Mouse (Mus musculus) hindbrain, embryonic 15.5 days (tissue): ENCODE measurements around the gene Ciz1. TPM values are rescaled to one million over a fixed set of nuclear protein-coding genes. Genes with fewer than 3 reads are reported as not detected.

Source experiments
- ATAC-seq: fragments of 200-750 bp; cut with Nextera tagmentation; 2 replicates; pipeline ENCODE4 v1.8.0; 2017; ENCODE audit warnings: low read depth, moderate number of reproducible peaks, moderate TSS enrichment; ENCODE audit not compliant: low FRiP score
- H3K27ac ChIP-seq: fragments of 300-500 bp; sonication (generic); replicated peaks from 2 replicates; pipeline ENCODE4 v1.5.1; 2015; ENCODE audit warnings: mild to moderate bottlenecking, inconsistent platforms
- H3K27me3 ChIP-seq: fragments of 300-500 bp; sonication (generic); 2 replicates; pipeline ENCODE4 v1.6.1; 2015; ENCODE audit warnings: control low read depth, inconsistent platforms
- H3K36me3 ChIP-seq: fragments of 300-500 bp; sonication (generic); 2 replicates; pipeline ENCODE4 v1.6.1; 2015; ENCODE audit warnings: control low read depth, inconsistent platforms
- H3K4me1 ChIP-seq: fragments of 300-500 bp; sonication (generic); replicated peaks from 2 replicates; pipeline ENCODE4 v1.6.1; 2015; ENCODE audit warnings: control low read depth, inconsistent platforms
- H3K4me2 ChIP-seq: fragments of 300-500 bp; sonication (generic); 2 replicates; pipeline ENCODE4 v1.6.1; 2015; ENCODE audit warnings: moderate library complexity, mild to moderate bottlenecking, inconsistent platforms
- H3K4me3 ChIP-seq: fragments of 300-500 bp; sonication (generic); 2 replicates; pipeline ENCODE4 v1.5.1; 2015; ENCODE audit warnings: mild to moderate bottlenecking, inconsistent platforms
- H3K9ac ChIP-seq: fragments of 300-500 bp; sonication (generic); 2 replicates; pipeline ENCODE4 v1.6.1; 2015; ENCODE audit warnings: inconsistent platforms
- H3K9me3 ChIP-seq: fragments of 300-500 bp; sonication (generic); 2 replicates; pipeline ENCODE4 v1.6.1; 2016; ENCODE audit warnings: control low read depth, inconsistent platforms
- WGBS: fragments of 180-500 bp; shearing (Covaris S2); methylation state at CpG from one replicate; pipeline ENCODE4 v1.1.7; 2015; 5-methylcytosine and 5-hydroxymethylcytosine counted together
- polyA plus RNA-seq: library from polyadenylated mRNA; unstranded; fragments of >200 nt; fragmentation: Nextera tagmentation; extraction: Ambion mirVana; gene quantifications from 2 replicates; pipeline ENCODE4 v1.2.1, GENCODE M21; 2015

Ciz1 gene
- polyA plus RNA-seq, 1 experiment from 2014 or later: 60.7 TPM

DNA sequence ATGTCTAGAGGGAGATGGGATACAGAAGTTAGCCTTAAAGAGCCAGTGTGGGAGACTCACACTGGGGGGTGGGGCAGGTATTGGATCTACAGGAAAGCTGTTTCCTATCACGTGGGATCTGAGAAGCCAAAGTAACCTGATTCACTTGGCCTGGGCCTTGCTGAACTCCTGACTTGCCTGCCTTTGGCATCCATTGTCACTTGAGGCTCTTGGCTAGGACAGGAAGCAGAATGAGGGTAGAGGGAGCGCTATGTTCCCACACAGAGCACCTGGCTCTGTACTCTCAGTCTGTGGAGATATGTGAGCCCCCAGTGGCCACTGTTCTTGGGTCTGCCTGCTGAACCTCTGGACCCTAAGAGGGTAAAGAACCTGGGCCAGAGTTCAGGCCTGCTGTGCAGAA lies 64.4 kb downstream of the Ciz1 start:
- 91% methylated on average over 2 of the region's 2 CpGs for WGBS
- no peak for ATAC-seq
- H3K4me3 ChIP-seq: no peak overlapping the region
- H3K36me3 ChIP-seq: peaks cover 62% of the 10 kb centered on the region
- H3K27me3 ChIP-seq: no peaks in the 10 kb centered on the region
- H3K9me3 ChIP-seq: no peaks in the 10 kb centered on the region
- no peak overlapping the region for H3K27ac ChIP-seq
- H3K4me1 ChIP-seq: no peaks in the 10 kb centered on the region; the same call in 1 of the 2 replicates
- no peak overlapping the region for H3K4me2 ChIP-seq
- H3K9ac ChIP-seq: no peak overlapping the region

DNA sequence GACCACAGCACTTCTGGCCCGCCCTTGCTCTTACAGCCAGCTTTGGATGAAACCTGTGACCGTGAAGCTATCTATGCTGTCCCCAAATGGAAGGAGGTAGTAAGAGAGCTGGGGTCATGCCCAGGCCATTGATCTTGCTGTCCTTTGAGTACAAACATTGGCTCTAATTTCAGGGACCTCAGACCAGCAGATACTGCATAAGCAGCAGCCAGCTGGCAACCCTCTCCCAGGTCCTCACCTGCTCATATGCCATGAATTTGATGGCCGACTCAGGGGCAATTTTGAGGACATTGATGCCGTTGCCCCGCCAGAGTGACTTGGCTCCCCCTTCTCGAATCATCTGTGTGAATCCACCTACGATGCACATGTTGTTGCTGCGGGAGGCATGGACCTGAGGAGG lies 65.4 kb downstream of the Ciz1 start:
- H3K9me3 ChIP-seq: no peaks in the 10 kb centered on the region
- WGBS: 94% methylated on average over 8 of the region's 8 CpGs
- no peak overlapping the region for H3K4me2 ChIP-seq
- no peak overlapping the region for H3K9ac ChIP-seq
- peaks cover 5% of the 10 kb centered on the region for H3K4me1 ChIP-seq
- H3K4me3 ChIP-seq: no peak overlapping the region
- peaks cover 62% of the 10 kb centered on the region for H3K36me3 ChIP-seq
- H3K27ac ChIP-seq: no peak overlapping the region
- no peaks in the 10 kb centered on the region for H3K27me3 ChIP-seq
- no peak for ATAC-seq

DNA sequence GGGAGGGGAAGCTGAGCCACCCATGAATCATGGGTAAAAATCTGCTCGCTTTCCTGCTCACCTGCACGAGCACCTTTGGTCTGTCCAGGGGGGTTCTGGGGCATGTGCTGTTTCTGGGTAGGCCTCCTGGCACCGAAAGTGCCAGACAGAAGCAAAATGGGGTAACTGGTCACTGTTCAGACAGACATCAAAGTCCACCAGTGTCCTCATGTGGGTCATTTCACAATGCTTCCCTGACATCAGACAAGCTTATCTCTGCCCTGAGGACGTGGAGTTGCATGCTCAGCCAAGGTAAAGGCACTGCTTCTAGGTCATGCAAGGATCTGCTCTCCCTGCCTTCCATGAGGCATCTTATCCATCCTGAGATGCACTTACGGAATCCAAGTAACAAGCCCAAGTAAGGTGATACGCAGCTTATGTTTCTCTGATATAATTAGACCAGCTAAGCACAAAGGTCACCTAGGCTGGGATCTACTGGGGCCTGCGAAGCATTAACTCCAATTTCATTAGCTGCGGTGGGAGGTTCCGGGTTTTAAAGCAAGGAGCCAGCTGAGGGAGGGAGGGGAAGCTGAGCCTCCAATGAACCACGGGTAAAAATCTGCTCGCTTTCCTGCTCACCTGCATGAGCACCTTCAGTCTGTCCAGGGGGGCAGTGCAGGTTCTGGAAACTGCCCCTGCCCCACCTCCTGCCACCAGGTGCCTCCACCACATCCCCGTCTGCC lies 66.5 kb downstream of the Ciz1 start:
- Histone ChIP-seq H3K4me3 (no peak overlapping the region), H3K4me2 (no peak overlapping the region), H3K27me3 (no peaks in the 10 kb centered on the region), H3K9ac (no peak overlapping the region), H3K4me1 (peaks cover 16% of the 10 kb centered on the region), H3K27ac (no peak overlapping the region), H3K9me3 (no peaks in the 10 kb centered on the region), H3K36me3 (peaks cover 62% of the 10 kb centered on the region)
- 93% methylated on average over 12 of the region's 12 CpGs for WGBS
- ATAC-seq: no peak

DNA sequence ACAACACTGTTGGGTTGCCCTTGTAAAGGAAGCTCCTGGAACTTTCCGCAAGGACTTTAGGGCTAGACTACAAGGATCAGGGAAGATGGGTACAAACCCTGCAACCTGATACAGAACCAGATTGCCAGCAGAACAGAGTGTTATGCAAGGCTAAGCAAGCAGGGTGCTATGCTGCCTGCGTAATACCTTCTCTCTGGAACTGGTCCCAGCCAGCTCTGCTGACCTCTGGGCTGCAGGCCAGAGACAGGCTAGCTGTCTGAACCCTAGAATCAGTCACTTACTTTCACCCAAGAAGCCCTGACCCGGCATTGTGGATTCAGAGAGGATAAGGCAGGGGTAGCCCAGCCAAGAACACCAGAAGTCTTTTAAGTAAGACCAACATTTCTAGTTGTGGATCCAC lies 67.2 kb downstream of the Ciz1 start:
- peaks cover 24% of the 10 kb centered on the region for H3K4me1 ChIP-seq
- peaks cover 62% of the 10 kb centered on the region for H3K36me3 ChIP-seq
- H3K9ac ChIP-seq: no peak overlapping the region
- ATAC-seq: no peak
- no peak overlapping the region for H3K27ac ChIP-seq
- H3K27me3 ChIP-seq: no peaks in the 10 kb centered on the region
- 89% methylated on average over 3 of the region's 3 CpGs for WGBS
- no peaks in the 10 kb centered on the region for H3K9me3 ChIP-seq
- no peak overlapping the region for H3K4me3 ChIP-seq
- H3K4me2 ChIP-seq: no peak overlapping the region

DNA sequence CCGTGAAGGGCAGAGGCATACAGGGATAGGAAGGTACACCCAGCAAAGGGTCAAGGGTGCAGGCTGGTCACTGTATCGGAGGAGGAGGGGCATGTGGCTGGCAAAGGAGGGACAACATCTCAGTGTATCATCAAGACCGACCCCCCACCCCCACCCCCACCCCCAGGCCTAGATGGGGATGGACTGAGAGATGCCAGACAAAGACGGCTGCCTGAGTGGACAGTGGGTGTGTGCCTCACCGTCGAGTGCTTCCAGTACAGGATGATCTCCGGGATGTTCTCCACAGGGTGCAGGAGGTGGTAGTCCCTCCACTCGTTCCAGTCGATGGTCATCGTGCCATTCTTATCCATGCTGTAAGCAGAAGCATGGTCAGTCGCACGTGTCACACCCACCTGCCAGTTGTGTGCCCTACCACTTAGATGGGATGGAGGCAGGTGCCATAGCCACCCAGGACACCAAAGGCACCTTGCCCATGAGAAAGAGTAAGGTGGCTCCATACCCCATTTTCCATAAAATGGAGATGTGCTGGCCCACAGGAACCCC lies 68.0 kb downstream of the Ciz1 start:
- ATAC-seq: no peak
- H3K4me2 ChIP-seq: no peak overlapping the region
- H3K9ac ChIP-seq: no peak overlapping the region
- H3K36me3 ChIP-seq: peaks cover 61% of the 10 kb centered on the region
- H3K27me3 ChIP-seq: no peaks in the 10 kb centered on the region
- no peak overlapping the region for H3K4me3 ChIP-seq
- 89% methylated on average over 12 of the region's 12 CpGs for WGBS
- peaks cover 31% of the 10 kb centered on the region for H3K4me1 ChIP-seq
- no peaks in the 10 kb centered on the region for H3K9me3 ChIP-seq
- H3K27ac ChIP-seq: no peak overlapping the region

DNA sequence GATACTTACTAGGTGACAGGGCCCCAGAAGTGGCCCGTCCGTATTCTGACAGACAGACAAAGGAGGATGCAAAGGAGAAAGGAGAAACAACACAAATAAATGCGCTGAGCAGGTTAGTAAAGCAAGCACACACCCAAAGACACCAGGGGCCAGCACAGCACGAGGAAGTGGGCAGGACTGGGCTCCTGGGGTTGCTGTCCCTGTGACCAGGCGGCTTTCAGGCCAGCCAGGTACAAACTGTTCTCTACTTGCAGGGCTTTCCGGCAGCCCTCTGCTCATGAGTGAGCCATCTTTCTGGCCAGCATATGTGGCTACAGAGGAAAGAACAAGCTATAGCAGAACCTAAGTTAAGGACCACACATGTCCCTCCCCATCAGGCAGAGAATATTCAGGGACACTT lies 68.5 kb downstream of the Ciz1 start:
- Histone ChIP-seq H3K4me2 (no peak overlapping the region), H3K4me1 (peaks cover 33% of the 10 kb centered on the region), H3K4me3 (no peak overlapping the region), H3K36me3 (peaks cover 56% of the 10 kb centered on the region), H3K27me3 (no peaks in the 10 kb centered on the region), H3K9ac (no peak overlapping the region), H3K27ac (no peak overlapping the region), H3K9me3 (no peaks in the 10 kb centered on the region)
- WGBS: 77% methylated on average over 6 of the region's 6 CpGs
- ATAC-seq: no peak

DNA sequence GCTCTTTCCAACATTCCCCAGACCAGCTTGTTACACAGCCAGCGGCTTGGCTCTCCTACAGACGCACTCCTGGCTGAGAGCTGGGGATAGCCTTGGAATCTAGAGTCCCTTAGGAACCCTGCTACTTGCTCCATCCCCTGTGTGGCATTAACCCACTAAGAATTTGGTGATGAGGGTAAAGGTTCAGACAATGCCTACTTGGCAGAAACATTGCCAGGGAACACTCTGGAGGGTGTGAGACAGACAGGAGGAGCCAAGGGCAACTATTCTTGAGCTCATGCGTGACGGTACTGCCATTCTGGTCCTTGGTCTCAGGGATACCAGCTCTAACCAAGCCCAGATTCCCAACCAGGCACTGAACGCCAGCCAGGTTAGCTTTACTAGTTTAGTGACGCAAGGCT lies 69.7 kb downstream of the Ciz1 start:
- no peaks in the 10 kb centered on the region for H3K9me3 ChIP-seq
- WGBS: 92% methylated on average over 6 of the region's 6 CpGs

DNA sequence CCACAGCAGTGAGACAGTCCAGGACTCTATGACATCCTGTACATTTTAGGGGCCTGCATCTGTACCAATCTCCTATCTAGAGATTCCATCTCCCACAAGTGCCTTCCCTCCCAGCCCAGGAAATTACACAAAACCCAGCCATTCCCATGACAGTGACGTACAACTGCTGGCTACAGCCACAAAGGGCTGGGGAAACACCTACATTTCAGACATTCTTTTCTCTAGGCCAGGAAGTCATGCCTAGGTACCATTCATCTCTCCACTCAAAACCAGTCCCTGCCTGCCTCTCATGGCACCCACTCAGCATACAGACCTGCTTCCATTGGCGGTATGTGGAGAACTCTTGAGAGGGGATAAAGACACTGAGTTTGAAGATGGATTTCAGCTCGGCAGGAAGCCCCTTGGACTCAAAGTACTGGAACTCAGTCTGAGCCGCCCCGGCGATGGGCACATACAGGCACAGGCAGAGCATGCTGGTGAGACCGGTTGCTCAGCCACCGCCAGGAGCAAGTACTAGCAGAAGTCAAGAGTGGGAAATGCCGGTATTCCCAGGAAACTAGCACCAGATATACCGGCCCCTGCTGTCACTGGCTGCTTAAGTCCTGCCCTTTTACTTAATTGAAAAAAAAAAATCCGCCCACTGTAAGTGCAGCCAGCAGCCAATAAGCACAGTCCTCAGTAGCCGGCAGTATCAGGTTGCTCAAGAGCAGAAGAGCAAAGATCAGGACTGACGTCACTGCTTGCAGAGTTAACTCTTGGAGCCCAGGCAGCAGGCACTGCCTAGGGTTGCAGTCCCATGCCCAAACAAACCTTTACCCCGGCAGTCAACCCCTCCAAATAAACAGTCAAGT lies 71.6 kb downstream of the Ciz1 start:
- peak; percentile 80 for ATAC-seq
- Histone ChIP-seq H3K4me3 (peak overlapping the region; percentile 41), H3K36me3 (peaks cover 26% of the 10 kb centered on the region), H3K4me2 (peak overlapping the region; percentile 67), H3K9ac (peak overlapping the region; percentile 40), H3K9me3 (no peaks in the 10 kb centered on the region), H3K4me1 (peaks cover 53% of the 10 kb centered on the region), H3K27me3 (no peaks in the 10 kb centered on the region), H3K27ac (peak overlapping the region; percentile 77)
- WGBS: 3% methylated on average over 14 of the region's 14 CpGs

More for the DNA sequence above, 69.7 kb downstream of the Ciz1 start:
- ATAC-seq: no peak
- Histone ChIP-seq H3K27me3 (no peaks in the 10 kb centered on the region), H3K9ac (no peak overlapping the region), H3K4me3 (no peak overlapping the region), H3K36me3 (peaks cover 44% of the 10 kb centered on the region), H3K4me2 (no peak overlapping the region), H3K27ac (no peak overlapping the region), H3K4me1 (peaks cover 36% of the 10 kb centered on the region)

DNA sequence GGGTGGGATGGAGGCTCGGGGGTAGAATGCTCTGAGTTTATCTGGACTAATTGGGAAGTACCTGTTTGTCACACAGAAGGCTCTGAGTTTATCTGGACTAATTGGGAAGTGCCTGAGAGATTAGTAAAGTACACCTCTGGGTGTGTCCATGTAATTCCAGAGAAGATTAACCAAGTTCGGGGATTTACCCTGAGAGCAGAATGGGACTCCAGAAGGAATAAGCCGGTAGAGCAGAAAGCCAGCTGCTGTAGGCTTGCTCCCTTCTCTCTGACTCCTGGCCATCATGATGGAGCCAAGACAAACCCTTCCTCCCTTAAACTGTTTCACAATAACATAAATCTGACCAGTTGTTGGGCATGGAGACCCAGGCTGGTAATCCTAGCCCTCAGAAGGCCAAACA lies 72.7 kb downstream of the Ciz1 start:
- ATAC-seq: no peak
- Histone ChIP-seq H3K9ac (no peak overlapping the region), H3K27ac (peak overlapping the region; percentile 77), H3K36me3 (peaks cover 15% of the 10 kb centered on the region), H3K4me3 (no peak overlapping the region), H3K27me3 (no peaks in the 10 kb centered on the region), H3K4me1 (peaks cover 63% of the 10 kb centered on the region), H3K9me3 (no peaks in the 10 kb centered on the region), H3K4me2 (0 out of 2 replicates have a peak overlapping the region, but pooled peaks have one; percentile 67)
- 73% methylated on average over 3 of the region's 3 CpGs for WGBS

DNA sequence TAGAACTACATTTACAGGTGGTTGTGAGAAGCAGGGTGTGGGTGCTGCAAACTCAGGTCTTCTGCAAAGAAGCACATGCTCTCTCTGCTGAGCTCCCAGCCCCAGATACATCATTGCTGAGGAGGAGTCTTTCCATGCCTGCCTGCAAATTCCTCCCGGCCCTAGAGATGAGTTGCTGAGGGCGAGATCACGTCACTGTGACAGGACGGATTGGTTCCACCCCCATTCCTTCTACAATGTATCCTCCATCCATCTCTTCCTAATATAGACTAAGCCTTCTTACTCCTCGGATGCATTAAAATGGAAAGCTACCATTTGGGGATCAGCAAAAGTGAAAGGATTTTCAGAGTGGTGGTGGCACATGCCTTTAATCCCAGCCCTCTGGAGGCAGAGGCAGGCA lies 73.4 kb downstream of the Ciz1 start:
- Histone ChIP-seq H3K4me2 (no peak overlapping the region), H3K4me3 (no peak overlapping the region), H3K27ac (no peak overlapping the region), H3K9ac (no peak overlapping the region), H3K4me1 (peaks cover 71% of the 10 kb centered on the region), H3K27me3 (no peaks in the 10 kb centered on the region), H3K36me3 (peaks cover 7% of the 10 kb centered on the region), H3K9me3 (no peaks in the 10 kb centered on the region)
- WGBS: 77% methylated on average over 5 of the region's 5 CpGs
- no peak for ATAC-seq

DNA sequence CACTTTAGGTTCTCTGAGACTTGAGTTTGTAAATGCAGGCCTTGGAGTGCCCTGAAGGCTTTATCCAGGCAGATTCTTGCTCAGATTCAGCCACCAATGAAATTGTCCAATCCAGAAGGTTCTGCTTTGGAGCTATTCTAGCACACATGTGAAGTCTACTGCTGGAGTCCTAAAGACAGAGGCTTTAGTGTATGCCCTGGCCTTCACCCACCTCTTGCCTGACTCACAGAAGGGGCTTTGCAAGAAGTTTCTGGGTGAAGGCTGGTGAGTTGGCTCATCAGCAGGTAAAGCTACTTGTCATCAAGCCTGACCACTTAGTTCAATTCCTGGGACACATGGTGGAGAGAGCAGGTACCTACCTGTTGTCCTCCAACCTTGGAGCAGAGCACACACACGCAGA lies 74.0 kb downstream of the Ciz1 start:
- H3K4me3 ChIP-seq: no peak overlapping the region
- peaks cover 71% of the 10 kb centered on the region for H3K4me1 ChIP-seq
- WGBS: 94% methylated on average over 1 of the region's 1 CpGs
- no peak overlapping the region for H3K4me2 ChIP-seq
- no peaks in the 10 kb centered on the region for H3K27me3 ChIP-seq
- H3K9me3 ChIP-seq: no peaks in the 10 kb centered on the region
- no peak overlapping the region for H3K27ac ChIP-seq
- ATAC-seq: no peak
- H3K9ac ChIP-seq: no peak overlapping the region
- H3K36me3 ChIP-seq: peaks cover 1% of the 10 kb centered on the region; the same call in 1 of the 2 replicates

DNA sequence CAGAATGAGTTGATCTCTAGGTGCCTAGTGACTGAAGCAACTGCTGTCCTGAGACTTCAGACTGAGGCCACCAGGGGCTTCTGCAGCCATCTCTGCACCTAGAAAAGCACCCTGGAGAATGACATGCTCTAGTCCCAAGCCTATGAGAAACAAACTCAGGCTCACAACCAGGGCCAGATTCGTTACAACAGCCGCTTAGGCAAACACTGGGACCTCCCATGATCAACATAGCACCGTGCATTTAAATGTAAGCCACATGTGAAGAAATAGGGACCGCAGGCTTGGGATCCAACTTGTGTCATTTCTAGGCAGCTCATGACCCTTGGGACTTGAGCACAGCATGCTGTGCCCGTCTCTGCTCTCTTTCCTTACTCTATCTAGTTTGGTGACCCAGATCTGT lies 75.6 kb downstream of the Ciz1 start:
- Histone ChIP-seq H3K9ac (no peak overlapping the region), H3K27me3 (no peaks in the 10 kb centered on the region), H3K9me3 (no peaks in the 10 kb centered on the region), H3K4me1 (peaks cover 74% of the 10 kb centered on the region), H3K4me3 (peak overlapping the region; percentile 46), H3K36me3 (no peaks in the 10 kb centered on the region), H3K4me2 (peak overlapping the region; percentile 74), H3K27ac (peak overlapping the region; percentile 94)
- 69% methylated on average over 5 of the region's 5 CpGs for WGBS
- ATAC-seq: no peak
